31 mouse cellular contexts compared by ENCODE assay signal in the genomic region with DNA sequence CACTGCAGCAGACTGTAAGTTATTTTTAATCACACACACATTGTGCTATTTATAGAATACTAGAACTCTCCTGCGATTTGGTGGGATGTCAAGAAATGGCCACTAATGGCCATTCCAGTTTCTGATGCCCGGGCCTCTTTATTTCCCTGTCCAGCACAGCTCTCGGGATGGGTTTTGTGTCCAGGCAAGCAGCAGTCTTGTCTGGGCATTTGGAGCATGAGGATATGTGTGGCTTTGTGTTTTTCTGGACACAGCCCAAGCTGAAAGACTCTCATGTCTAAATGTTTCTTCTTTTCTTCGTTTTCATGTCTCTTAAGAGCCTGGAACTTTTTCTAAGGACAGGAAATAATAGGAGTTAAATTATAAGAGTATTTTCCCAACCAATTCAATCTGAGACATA. TPM values are rescaled to one million over a fixed set of nuclear protein-coding genes. Genes with fewer than 3 reads are reported as not detected.
DNase-seq lines count a peak whose midpoint lies in the region; ATAC-seq and TF ChIP-seq lines count a peak whose summit lies in the region.
"Had no signal": no experiment of that assay in that cellular context is flagged by ENCODE, and none has a peak within 500 bp of the region (broad histone marks: within the 10 kb centered on the region; RNA-seq: fewer than 3 reads in every experiment).

No protein-coding gene starts in this region.

- H3K4me2 ChIP-seq in heart, embryonic 15.5 days = no peak overlapping the region
- H3K4me2 ChIP-seq in hindbrain, postnatal 0 days (ENCODE audit: low read depth, low read length) = no peak overlapping the region
- H3K4me2 ChIP-seq in hindbrain, embryonic 16.5 days (ENCODE audit: low read length) = no peak overlapping the region
- H3K4me2 ChIP-seq: embryonic facial prominence, embryonic 15.5 days; forebrain, embryonic 15.5 days; liver, embryonic 12.5 days had no signal

- H3K4me3 ChIP-seq in heart, embryonic 15.5 days = no peak overlapping the region
- H3K4me3 ChIP-seq in hindbrain, postnatal 0 days (ENCODE audit: low read length) = no peak overlapping the region
- no peak overlapping the region for H3K4me3 ChIP-seq in hindbrain, embryonic 16.5 days (ENCODE audit: low read length)
- H3K4me3 ChIP-seq: embryonic facial prominence, embryonic 10.5 days; embryonic facial prominence, embryonic 15.5 days; forebrain, embryonic 15.5 days; gastrocnemius, adult 2 months; heart, embryonic 10.5 days; liver, embryonic 12.5 days had no signal

- no peak for ATAC-seq in heart, embryonic 15.5 days (replicated peaks; ENCODE audit: insufficient number of reproducible peaks, insufficient read depth, low FRiP score, low read depth)
- ATAC-seq in hindbrain, postnatal 0 days = peak; percentile 70; the same call in 1 of the 2 replicates
- ATAC-seq in hindbrain, embryonic 16.5 days = no peak
- ATAC-seq: forebrain, embryonic 15.5 days; intestine, embryonic 16.5 days; liver, embryonic 12.5 days; liver, postnatal 0 days had no signal

- no peak overlapping the region for H3K9ac ChIP-seq in heart, embryonic 15.5 days
- no peak overlapping the region for H3K9ac ChIP-seq in hindbrain, postnatal 0 days (replicated peaks; ENCODE audit: low read length)
- H3K9ac ChIP-seq in hindbrain, embryonic 16.5 days (ENCODE audit: low read depth, low read length) = no peak overlapping the region
- H3K9ac ChIP-seq: embryonic facial prominence, embryonic 15.5 days; forebrain, embryonic 15.5 days; liver, embryonic 12.5 days; liver, postnatal 0 days had no signal

- WGBS in heart, embryonic 15.5 days = 40% methylated on average over 4 of the region's 4 CpGs
- 42% methylated on average over 4 of the region's 4 CpGs for WGBS in hindbrain, postnatal 0 days
- 53% methylated on average over 4 of the region's 4 CpGs for WGBS in hindbrain, embryonic 16.5 days

- H3K4me1 ChIP-seq in heart, embryonic 15.5 days (replicated peaks) = peaks cover 18% of the 10 kb centered on the region
- no peaks in the 10 kb centered on the region for H3K4me1 ChIP-seq in hindbrain, postnatal 0 days (ENCODE audit: insufficient read depth, low read length)
- H3K4me1 ChIP-seq in hindbrain, embryonic 16.5 days (ENCODE audit: control insufficient read depth, insufficient read depth, low read depth, low read length) = no peaks in the 10 kb centered on the region
- H3K4me1 ChIP-seq: embryonic facial prominence, embryonic 10.5 days; embryonic facial prominence, embryonic 15.5 days; liver, embryonic 12.5 days had no signal

- H3K36me3 ChIP-seq in heart, embryonic 15.5 days = no peaks in the 10 kb centered on the region
- H3K36me3 ChIP-seq in hindbrain, postnatal 0 days (ENCODE audit: insufficient read depth, low read length) = no peaks in the 10 kb centered on the region
- no peaks in the 10 kb centered on the region for H3K36me3 ChIP-seq in hindbrain, embryonic 16.5 days (ENCODE audit: control insufficient read depth, insufficient read depth, low read length)
- H3K36me3 ChIP-seq: embryonic facial prominence, embryonic 10.5 days; embryonic facial prominence, embryonic 15.5 days; forebrain, embryonic 15.5 days; heart, embryonic 10.5 days; liver, embryonic 12.5 days had no signal

- no peaks in the 10 kb centered on the region for H3K9me3 ChIP-seq in heart, embryonic 15.5 days (replicated peaks)
- H3K9me3 ChIP-seq in hindbrain, postnatal 0 days (ENCODE audit: low read length) = no peaks in the 10 kb centered on the region
- no peaks in the 10 kb centered on the region for H3K9me3 ChIP-seq in hindbrain, embryonic 16.5 days (ENCODE audit: control insufficient read depth, low read length)
- H3K9me3 ChIP-seq: embryonic facial prominence, embryonic 10.5 days; embryonic facial prominence, embryonic 15.5 days; forebrain, embryonic 15.5 days; heart, embryonic 10.5 days; liver, embryonic 12.5 days had no signal

- no peak for TF ChIP-seq CTCF in hindbrain, postnatal 0 days (IDR thresholded peaks at IDR 0.05; ENCODE audit: low read depth)
- TF ChIP-seq CTCF in brain, embryonic 14.5 days (IDR thresholded peaks at IDR 0.05; ENCODE audit: borderline replicate concordance, extremely low read depth, insufficient read depth, insufficient read length) = no peak

- DNase-seq in heart, adult 11 months = no peak
- peak; percentile 41 for DNase-seq in hindbrain, postnatal 0 days (ENCODE audit: low spot score)
- peak; percentile 12 for DNase-seq in Muller cell, postnatal 12 days (ENCODE audit: inconsistent ontology term)
- peak; percentile 57 for DNase-seq in brain, embryonic 14.5 days (ENCODE audit: low read depth)
- DNase-seq: adrenal gland, adult 8-10 months; B cell, adult 2 months; cerebellum, adult 8-10 months; cerebellum, postnatal 25 days; gastrocnemius, adult 2 months; gastrocnemius, postnatal 36 days; kidney, adult 8-10 months; left cerebral cortex, postnatal 4 days; liver, postnatal 0 days; retina, postnatal 1 day; right cerebral cortex, postnatal 14 days had no signal

- TF ChIP-seq POLR2A in brain, embryonic 14.5 days (IDR thresholded peaks at IDR 0.05; ENCODE audit: borderline replicate concordance, extremely low read depth, insufficient read depth, insufficient read length, poor library complexity, severe bottlenecking) = no peak

- no peaks in the 10 kb centered on the region for H3K27me3 ChIP-seq in heart, embryonic 15.5 days
- no peaks in the 10 kb centered on the region for H3K27me3 ChIP-seq in hindbrain, postnatal 0 days (ENCODE audit: insufficient read depth, low read length)
- H3K27me3 ChIP-seq in hindbrain, embryonic 16.5 days (replicated peaks; ENCODE audit: control insufficient read depth, insufficient read depth, low read length) = no peaks in the 10 kb centered on the region
- H3K27me3 ChIP-seq: embryonic facial prominence, embryonic 15.5 days; forebrain, embryonic 15.5 days; liver, embryonic 12.5 days had no signal

- H3K27ac ChIP-seq in heart, embryonic 15.5 days = peak overlapping the region; percentile 31; the same call in 1 of the 2 replicates
- no peak overlapping the region for H3K27ac ChIP-seq in hindbrain, postnatal 0 days
- H3K27ac ChIP-seq in hindbrain, embryonic 16.5 days (ENCODE audit: low read depth, low read length) = no peak overlapping the region
- H3K27ac ChIP-seq: embryonic facial prominence, embryonic 10.5 days; embryonic facial prominence, embryonic 15.5 days; forebrain, embryonic 15.5 days; gastrocnemius, adult 2 months; heart, embryonic 10.5 days; kidney, postnatal 0 days; liver, embryonic 12.5 days; macrophage had no signal

RNA-seq across cellular contexts. Expression of gene Tgm6, which starts 0.6 kb away (rescaled TPM):
- not detected in 2 replicates for polyA plus RNA-seq in heart, embryonic 15.5 days (2015; fragmentation: Nextera tagmentation; extraction: Ambion mirVana)
- total RNA-seq in hindbrain, postnatal 0 days (2014; rRNA removed) = 0.04 and 0.16 TPM in 2 replicates
- 0.14 TPM in 1 of 2 replicates, not detected in the other for polyA plus RNA-seq in hindbrain, postnatal 0 days (2015; fragmentation: Nextera tagmentation; extraction: Ambion mirVana)
- polyA plus RNA-seq in hindbrain, embryonic 16.5 days (2015; fragmentation: Nextera tagmentation; extraction: Ambion mirVana) = 0.10 and 0.11 TPM in 2 replicates
- 0.18 and 0.23 TPM in 2 replicates for polyA plus RNA-seq in brain, embryonic 14.5 days (2012; rRNA removed)
- total RNA-seq: adrenal gland, adult 8-10 months; adrenal gland, postnatal 4 days; gastrocnemius, adult 2 months; gastrocnemius, postnatal 36 days; heart, postnatal 25 days; megakaryocyte-erythroid progenitor cell, adult 5-6 weeks; monocyte, adult 5-6 weeks had no signal
- polyA plus RNA-seq: embryonic facial prominence, embryonic 10.5 days; heart, embryonic 10.5 days; intestine, embryonic 16.5 days; kidney, postnatal 0 days; liver, embryonic 12.5 days; liver, postnatal 0 days; macrophage; small intestine, adult 2 months; stomach, embryonic 14.5 days had no signal
